Mouse (Mus musculus): ENCODE measurements around the gene Scamp4. TPM values are rescaled to one million over a fixed set of nuclear protein-coding genes. Genes with fewer than 3 reads are reported as not detected.

The Scamp4 gene
- 61.0 and 66.1 TPM in 2 replicates for polyA plus RNA-seq (2012; rRNA removed)

GRCm38 (mm10) chr10:80602698-80603325 lies at the start of gene Scamp4, which contains the start of gene Adat3:
Scamp4 (plus strand) TSS chr10:80602872.
Adat3 (plus strand) TSS chr10:80602880.
- DNase-seq (ENCODE audit: extremely low spot score in 1 of 2, low spot score in 1 of 2) = peak; percentile 93 to 96

DNA sequence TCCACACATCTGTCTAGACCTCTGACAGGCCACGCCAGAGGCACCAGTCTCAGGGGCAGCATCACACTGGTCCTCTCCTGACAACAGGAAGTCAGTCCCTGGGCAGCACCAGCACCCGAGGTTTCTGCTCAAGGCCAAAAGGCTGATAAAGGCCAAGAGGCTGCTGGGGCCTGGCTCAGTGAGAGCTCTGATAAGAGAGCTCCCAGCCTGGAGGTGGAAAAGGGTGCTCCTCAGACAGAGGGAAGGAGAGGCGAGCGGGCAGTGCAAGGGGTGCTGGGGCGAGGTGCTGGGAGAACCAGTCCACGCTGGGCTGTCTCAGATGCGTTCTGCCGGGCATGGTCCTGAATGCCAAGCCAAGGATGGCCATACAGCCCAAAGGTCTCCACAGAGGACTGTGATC lies 49.1 kb upstream of the Scamp4 start:
- DNase-seq (ENCODE audit: extremely low spot score in 1 of 2, low spot score in 1 of 2) = no peak

- no peak for DNase-seq (ENCODE audit: extremely low spot score in 1 of 2, low spot score in 1 of 2)
These were observed 48.7 kb upstream of the Scamp4 start for GRCm38 (mm10) chr10:80553997-80554396.

GRCm38 (mm10) chr10:80557346-80557965 lies 45.2 kb upstream of the Scamp4 start:
- peak in 1 of 2 experiments; percentile 85 for DNase-seq (ENCODE audit: extremely low spot score in 1 of 2, low spot score in 1 of 2)

DNA sequence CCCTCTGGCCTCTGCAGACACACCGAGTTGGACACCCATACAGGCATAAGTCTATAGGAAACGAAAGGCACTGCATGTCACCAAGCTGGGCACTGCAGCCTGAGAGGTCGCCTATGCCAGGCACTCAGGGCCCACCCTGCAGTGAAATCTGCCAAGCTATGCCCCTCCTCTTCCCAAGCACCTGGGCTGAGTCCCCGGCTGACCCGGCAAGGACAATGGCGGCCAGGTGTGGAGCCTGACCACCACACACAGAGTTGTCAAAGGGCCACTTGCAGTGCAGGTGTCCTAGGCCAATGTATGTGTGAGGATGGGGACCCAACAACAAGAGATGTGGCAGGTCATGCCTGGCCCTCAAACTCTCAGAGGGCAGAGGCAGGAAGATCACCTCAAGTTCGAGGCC lies 43.2 kb upstream of the Scamp4 start:
- no peak for DNase-seq (ENCODE audit: extremely low spot score in 1 of 2, low spot score in 1 of 2)

DNA sequence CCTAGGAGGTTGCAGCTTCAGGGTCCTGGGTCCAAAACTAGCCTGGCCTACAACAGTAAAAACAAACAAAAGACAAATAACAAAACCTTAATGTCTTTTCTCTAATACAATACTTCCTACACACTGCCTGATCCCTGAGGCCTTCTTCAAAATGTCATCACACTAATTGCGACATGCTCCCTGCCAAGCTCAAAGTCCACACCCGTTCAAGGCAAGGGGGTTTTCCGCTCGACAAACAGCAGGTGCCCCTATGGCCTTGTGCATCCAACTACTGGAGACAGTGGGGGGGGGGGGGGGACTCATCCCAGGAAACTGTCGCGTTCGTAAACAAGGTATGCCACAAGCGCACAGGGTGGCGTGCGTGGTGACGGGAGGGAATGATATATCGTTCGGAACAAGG lies 42.1 kb upstream of the Scamp4 start:
- DNase-seq (ENCODE audit: extremely low spot score in 1 of 2, low spot score in 1 of 2) = no peak

- DNase-seq (ENCODE audit: extremely low spot score in 1 of 2, low spot score in 1 of 2) = peak; percentile 83 to 96
These were observed 41.3 kb upstream of the Scamp4 start, which contains the start of gene Rexo1 for GRCm38 (mm10) chr10:80561116-80561944. Rexo1 (minus strand) TSS chr10:80561560.

GRCm38 (mm10) chr10:80566375-80567092 lies 36.1 kb upstream of the Scamp4 start:
- peak; percentile 80 to 96 for DNase-seq (ENCODE audit: extremely low spot score in 1 of 2, low spot score in 1 of 2)

DNA sequence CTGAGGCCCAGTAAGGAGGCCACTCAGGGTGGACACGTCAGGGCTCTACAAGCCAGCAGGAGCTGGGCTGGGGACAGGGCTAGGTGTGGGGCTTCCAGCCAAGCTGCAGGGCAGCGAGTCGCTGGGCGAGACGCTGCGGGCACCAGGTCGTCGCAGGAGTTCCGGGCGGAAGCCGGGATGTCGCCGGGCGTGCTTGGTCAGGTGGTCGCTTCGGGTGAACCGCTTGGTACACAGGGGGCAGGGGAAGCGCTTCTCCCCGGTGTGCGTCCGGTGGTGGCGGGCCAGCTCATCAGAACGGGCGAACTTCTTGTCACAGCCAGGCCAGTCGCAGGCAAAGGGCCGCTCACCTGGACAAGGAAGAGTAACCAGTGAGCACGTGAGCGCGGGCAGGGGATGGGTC lies 33.8 kb upstream of the Scamp4 start:
- no peak for DNase-seq (ENCODE audit: extremely low spot score in 1 of 2, low spot score in 1 of 2)

GRCm38 (mm10) chr10:80569664-80570066 lies 33.0 kb upstream of the Scamp4 start:
- no peak for DNase-seq (ENCODE audit: extremely low spot score in 1 of 2, low spot score in 1 of 2)

DNA sequence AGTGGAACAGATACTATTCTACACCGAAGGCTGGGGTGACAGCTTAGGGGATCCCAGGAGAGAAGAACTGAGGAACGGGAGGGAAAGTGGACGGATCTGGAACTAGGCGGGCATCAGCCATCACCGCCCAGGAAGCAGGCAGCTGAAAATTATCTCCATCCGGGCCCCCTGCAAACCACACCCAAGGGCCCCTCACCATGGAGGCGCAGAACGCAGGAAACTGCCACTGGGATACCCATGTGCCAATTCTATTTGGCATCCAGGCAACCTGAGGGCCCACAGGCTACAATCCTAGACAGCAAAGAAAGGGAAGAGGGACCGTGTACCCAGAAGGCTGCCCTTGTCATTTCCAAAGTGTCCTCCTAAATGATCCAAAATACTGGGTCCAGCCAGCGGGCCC lies 32.3 kb upstream of the Scamp4 start:
- DNase-seq (ENCODE audit: extremely low spot score in 1 of 2, low spot score in 1 of 2) = no peak

DNA sequence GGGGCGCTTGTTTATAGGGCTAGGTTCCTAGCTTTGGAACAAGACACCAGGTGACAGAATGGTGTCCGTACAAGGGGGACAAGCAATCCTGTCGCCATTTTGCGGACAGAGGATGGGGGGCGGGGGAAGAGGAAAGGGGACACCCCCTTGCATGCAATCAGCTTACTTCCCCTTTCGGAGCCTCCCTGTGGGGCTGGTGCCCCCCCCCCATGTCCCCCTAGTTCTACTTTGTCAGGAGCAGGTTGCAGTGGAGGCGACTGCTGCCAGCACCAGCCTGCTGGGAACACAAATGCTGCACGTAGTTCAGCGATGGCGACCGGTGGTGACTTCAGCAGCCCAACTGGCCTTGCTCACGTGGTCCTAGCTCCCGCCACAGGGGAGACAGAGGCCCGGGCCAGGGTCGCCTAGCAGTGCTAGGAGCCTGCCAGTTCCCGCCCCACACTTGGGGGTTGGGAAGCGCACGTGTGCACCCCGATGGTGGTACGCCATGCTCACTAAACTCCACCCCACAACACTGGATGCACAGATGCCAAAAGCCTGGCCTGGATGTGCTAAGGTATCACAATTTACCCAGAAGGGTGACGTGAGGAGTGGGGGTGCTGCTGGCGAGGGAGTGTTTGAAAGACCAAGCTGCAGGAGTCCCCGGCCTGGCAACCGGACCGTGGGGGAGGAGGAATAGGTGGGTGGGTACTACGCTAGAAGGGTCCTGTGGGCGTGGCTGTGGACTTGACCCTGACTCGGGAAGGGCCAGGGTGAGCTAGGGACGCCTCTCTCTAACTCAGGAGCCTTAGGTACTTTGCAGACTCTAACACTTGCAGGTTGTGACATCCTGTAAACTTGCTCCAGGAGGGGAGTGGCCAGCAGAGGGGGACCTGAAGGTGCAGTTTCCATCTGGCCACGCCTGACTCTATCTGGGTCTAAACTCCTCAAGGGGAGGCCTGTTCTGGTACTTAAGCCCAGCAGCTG lies 31.5 kb upstream of the Scamp4 start:
- peak in 1 of 2 experiments; percentile 38 for DNase-seq (ENCODE audit: extremely low spot score in 1 of 2, low spot score in 1 of 2)

DNA sequence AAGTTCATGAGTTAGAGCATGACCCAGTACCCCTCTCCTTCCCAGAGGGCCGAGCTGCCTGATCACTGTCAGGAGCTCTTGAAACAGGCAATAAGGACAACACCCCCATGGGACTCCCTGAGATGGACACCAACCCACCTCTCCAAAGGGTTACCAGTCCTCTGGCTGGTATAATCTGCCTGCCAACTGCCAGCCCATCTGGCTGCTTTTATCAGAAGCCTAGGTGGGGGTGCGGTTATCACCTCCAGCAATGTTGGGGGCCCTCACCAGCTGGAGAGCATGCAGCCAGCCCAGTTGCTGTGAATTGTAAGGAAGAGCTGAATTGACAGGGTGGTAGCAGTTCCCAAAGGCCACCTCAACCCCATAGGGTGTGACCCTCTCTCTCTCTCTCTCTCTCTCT lies 30.2 kb upstream of the Scamp4 start:
- no peak for DNase-seq (ENCODE audit: extremely low spot score in 1 of 2, low spot score in 1 of 2)

DNA sequence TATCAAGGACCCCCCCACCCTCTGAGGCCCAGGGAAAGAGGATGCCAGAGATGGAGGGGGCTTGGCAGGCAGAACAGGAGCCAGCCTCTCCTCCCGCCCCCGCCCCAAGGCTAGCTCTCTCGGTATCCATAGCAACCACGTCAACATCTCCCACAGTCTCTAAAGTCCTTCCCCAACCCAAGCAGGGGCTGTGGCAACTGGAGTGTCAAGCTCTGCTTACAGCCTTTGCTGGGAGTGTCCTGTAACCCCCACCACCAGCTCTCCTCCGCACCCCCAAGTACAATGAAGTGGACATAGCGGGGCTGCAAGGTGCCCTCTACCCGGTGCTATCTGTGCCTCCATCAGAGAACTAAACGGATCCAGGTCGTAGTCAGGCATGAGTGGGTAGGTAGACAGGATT lies 28.7 kb upstream of the Scamp4 start:
- DNase-seq (ENCODE audit: extremely low spot score in 1 of 2, low spot score in 1 of 2) = peak in 1 of 2 experiments; percentile 77

DNA sequence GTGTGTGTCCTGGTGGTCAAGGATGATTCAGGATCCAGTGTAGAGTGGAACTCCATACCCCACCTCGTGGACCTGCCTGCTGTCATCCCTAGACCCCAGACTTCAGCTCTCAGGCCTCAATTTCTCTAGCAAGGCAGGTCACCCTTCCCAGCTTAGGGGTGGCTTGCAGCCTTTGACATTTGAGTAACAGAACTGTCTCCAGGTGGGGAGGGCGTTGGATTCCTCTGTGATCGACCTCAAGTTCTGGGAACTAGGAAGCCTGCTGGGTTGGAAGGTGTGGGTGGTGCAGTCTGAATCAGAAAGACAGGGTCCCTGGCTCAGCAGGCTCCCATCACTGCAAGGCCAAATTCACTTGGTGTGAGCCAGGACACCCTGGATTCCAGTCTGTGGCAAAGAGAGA lies 27.8 kb upstream of the Scamp4 start:
- DNase-seq (ENCODE audit: extremely low spot score in 1 of 2, low spot score in 1 of 2) = peak in 1 of 2 experiments; percentile 52

GRCm38 (mm10) chr10:80575925-80576324 lies 26.7 kb upstream of the Scamp4 start:
- no peak for DNase-seq (ENCODE audit: extremely low spot score in 1 of 2, low spot score in 1 of 2)

DNA sequence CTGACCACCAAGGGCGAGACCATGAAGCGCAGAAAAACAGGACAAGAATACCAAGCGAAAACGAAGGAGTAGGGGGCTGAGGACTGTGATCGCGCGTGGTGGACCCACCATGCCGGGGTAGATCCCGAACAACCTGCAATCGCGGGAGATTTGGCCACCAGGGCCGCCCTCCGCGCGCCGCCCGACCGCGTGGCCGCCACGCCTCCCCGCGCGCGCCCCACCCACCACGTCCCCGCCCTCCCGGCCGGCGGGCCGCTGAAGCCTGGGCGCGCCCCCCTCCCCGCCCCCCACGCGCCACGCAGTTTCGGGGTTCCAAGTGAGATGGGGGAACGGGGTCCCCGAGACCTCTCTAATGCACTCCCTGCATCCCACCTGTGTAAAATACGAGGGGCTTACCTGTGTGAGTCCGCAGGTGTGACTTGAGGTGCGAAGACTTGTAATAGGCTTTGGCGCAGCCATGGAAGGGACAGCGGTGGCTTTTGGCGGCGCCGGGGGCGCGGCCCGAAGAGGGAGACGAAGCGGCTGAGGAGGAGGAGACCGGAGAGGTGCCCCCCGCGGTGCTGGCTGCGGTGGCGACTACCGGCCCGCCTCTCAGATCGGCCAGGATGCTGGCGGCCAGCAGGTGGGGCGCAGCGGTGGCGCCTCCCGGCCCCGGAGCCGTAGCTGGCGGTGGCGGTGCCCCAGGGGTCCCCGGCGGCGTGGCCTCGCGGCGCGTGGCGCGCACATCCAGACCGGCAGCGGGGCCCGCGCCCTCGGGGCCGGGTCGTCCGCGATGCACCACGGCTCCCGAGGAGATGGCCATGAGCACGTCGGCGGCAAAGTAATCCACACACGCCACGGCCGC lies 26.1 kb upstream of the Scamp4 start:
- peak in 1 of 2 experiments; percentile 49 for DNase-seq (ENCODE audit: extremely low spot score in 1 of 2, low spot score in 1 of 2)
